Mouse (Mus musculus) thymus, adult 2 months (tissue): ENCODE measurements around the gene Kcnk13. TPM values are rescaled to one million over a fixed set of nuclear protein-coding genes. Genes with fewer than 3 reads are reported as not detected.

Experiments used
- DNase-seq: peaks from one replicate; pipeline ENCODE4 v3.0.0; 2021
- H3K27ac ChIP-seq: fragments of 200-500 bp; 2 replicates; pipeline ENCODE4 v1.5.1; 2012; ENCODE audit warnings: low read length, control low read depth; ENCODE audit not compliant: control insufficient read depth, insufficient read depth
- H3K27me3 ChIP-seq: fragments of 200-500 bp; 2 replicates; pipeline ENCODE4 v1.6.1; 2012; ENCODE audit warnings: mild to moderate bottlenecking, low read length, moderate library complexity, mixed read lengths; ENCODE audit not compliant: control insufficient read depth, insufficient read depth
- H3K36me3 ChIP-seq: fragments of 200-500 bp; 2 replicates; pipeline ENCODE4 v1.6.1; 2012; ENCODE audit warnings: mild to moderate bottlenecking, low read length, moderate library complexity; ENCODE audit not compliant: control insufficient read depth, insufficient read depth
- H3K4me1 ChIP-seq: fragments of 200-500 bp; replicated peaks from 2 replicates; pipeline ENCODE4 v1.6.1; 2012; ENCODE audit warnings: low read length; ENCODE audit not compliant: control insufficient read depth, insufficient read depth
- H3K4me3 ChIP-seq: fragments of 200-500 bp; 2 replicates; pipeline ENCODE4 v1.5.1; 2012; ENCODE audit warnings: mild to moderate bottlenecking, low read length, control low read depth, moderate library complexity; ENCODE audit not compliant: control insufficient read depth, insufficient read depth
- CTCF ChIP-seq: fragments of 200-500 bp; IDR thresholded peaks from 2 replicates; pipeline ENCODE4 v1.5.1; 2012; ENCODE audit warnings: mild to moderate bottlenecking, control low read depth, low read length, moderate library complexity, borderline replicate concordance; ENCODE audit not compliant: control insufficient read depth, poor library complexity, insufficient read depth; ENCODE audit errors: extremely low read depth
- POLR2A ChIP-seq: fragments of 200-500 bp; IDR thresholded peaks from 2 replicates; pipeline ENCODE4 v1.6.1; 2012; ENCODE audit warnings: mild to moderate bottlenecking, low read length, control low read depth, moderate library complexity; ENCODE audit not compliant: control insufficient read depth, poor library complexity, insufficient read depth; ENCODE audit errors: extremely low read depth
- WGBS: fragments of 180-500 bp; shearing (Covaris S2); methylation state at CpG from one replicate; pipeline ENCODE4 v1.1.7; 2018; 5-methylcytosine and 5-hydroxymethylcytosine counted together
- polyA plus RNA-seq: library from polyadenylated mRNA; depleted of rRNA; stranded (reverse); fragments of >200 nt; gene quantifications from 2 replicates; pipeline ENCODE4 v1.2.3, GENCODE M21; 2012

Gene Kcnk13
- polyA plus RNA-seq, 1 experiment, result 0.90 TPM

GRCm38 (mm10) chr12:100006681-100007080, 42.4 kb downstream of the Kcnk13 start:
- no peak for DNase-seq
- no peak for TF ChIP-seq POLR2A
- TF ChIP-seq CTCF, result no peak
- 34% methylated on average over 2 of the region's 2 CpGs for WGBS

GRCm38 (mm10) chr12:100012839-100013238, 48.5 kb downstream of the Kcnk13 start:
- Histone ChIP-seq H3K27ac (no peak overlapping the region), H3K27me3 (no peaks in the 10 kb centered on the region), H3K4me1 (no peaks in the 10 kb centered on the region), H3K4me3 (no peak overlapping the region), H3K36me3 (no peaks in the 10 kb centered on the region)
- no peak for DNase-seq
- TF ChIP-seq CTCF, result no peak
- no peak for TF ChIP-seq POLR2A
- WGBS, result 98% methylated on average over 3 of the region's 3 CpGs

More at GRCm38 (mm10) chr12:100006681-100007080, 42.4 kb downstream of the Kcnk13 start:
- Histone ChIP-seq H3K36me3 (no peaks in the 10 kb centered on the region), H3K4me1 (no peaks in the 10 kb centered on the region), H3K27ac (no peak overlapping the region), H3K27me3 (no peaks in the 10 kb centered on the region), H3K4me3 (no peak overlapping the region)

GRCm38 (mm10) chr12:100015146-100015545, 50.8 kb downstream of the Kcnk13 start:
- Histone ChIP-seq H3K27me3 (no peaks in the 10 kb centered on the region), H3K4me3 (no peak overlapping the region), H3K4me1 (no peaks in the 10 kb centered on the region), H3K36me3 (no peaks in the 10 kb centered on the region), H3K27ac (no peak overlapping the region)
- WGBS, result 82% methylated on average over 5 of the region's 5 CpGs
- no peak for DNase-seq
- no peak for TF ChIP-seq CTCF
- no peak for TF ChIP-seq POLR2A

- WGBS, result 89% methylated on average over 6 of the region's 6 CpGs
- Histone ChIP-seq H3K36me3 (no peaks in the 10 kb centered on the region), H3K27ac (no peak overlapping the region), H3K27me3 (no peaks in the 10 kb centered on the region), H3K4me1 (no peaks in the 10 kb centered on the region), H3K4me3 (no peak overlapping the region)
- TF ChIP-seq CTCF (no peak), POLR2A (no peak)
- no peak for DNase-seq
Measured at GRCm38 (mm10) chr12:100017709-100018108, 53.4 kb downstream of the Kcnk13 start.

GRCm38 (mm10) chr12:100022490-100022889, 58.2 kb downstream of the Kcnk13 start:
- TF ChIP-seq POLR2A, result no peak
- no peak for TF ChIP-seq CTCF
- H3K36me3 ChIP-seq, result no peaks in the 10 kb centered on the region
- no peak overlapping the region for H3K4me3 ChIP-seq
- H3K4me1 ChIP-seq, result no peaks in the 10 kb centered on the region
- 46% methylated on average over 5 of the region's 5 CpGs for WGBS
- no peaks in the 10 kb centered on the region for H3K27me3 ChIP-seq
- no peak overlapping the region for H3K27ac ChIP-seq
- DNase-seq, result no peak

- no peaks in the 10 kb centered on the region for H3K36me3 ChIP-seq
- DNase-seq, result no peak
- H3K27me3 ChIP-seq, result no peaks in the 10 kb centered on the region
- no peak overlapping the region for H3K4me3 ChIP-seq
- no peaks in the 10 kb centered on the region for H3K4me1 ChIP-seq
- H3K27ac ChIP-seq, result no peak overlapping the region
- 90% methylated on average over 12 of the region's 12 CpGs for WGBS
- TF ChIP-seq CTCF (no peak), POLR2A (no peak)
Measured at GRCm38 (mm10) chr12:100023821-100024365, 59.6 kb downstream of the Kcnk13 start.

- TF ChIP-seq POLR2A, result no peak
- no peak for TF ChIP-seq CTCF
- H3K4me1 ChIP-seq, result no peaks in the 10 kb centered on the region
- 65% methylated on average over 11 of the region's 11 CpGs for WGBS
Measured at GRCm38 (mm10) chr12:100025675-100026074, 61.4 kb downstream of the Kcnk13 start.

More at GRCm38 (mm10) chr12:100025675-100026074, 61.4 kb downstream of the Kcnk13 start:
- no peak overlapping the region for H3K4me3 ChIP-seq
- H3K27ac ChIP-seq, result no peak overlapping the region
- DNase-seq, result no peak
- H3K27me3 ChIP-seq, result no peaks in the 10 kb centered on the region
- H3K36me3 ChIP-seq, result no peaks in the 10 kb centered on the region
